Mouse (Mus musculus) 3134 (cell line): ENCODE data around the gene Fat2.

Experiments used
- DNase-seq: peaks from one replicate; pipeline ENCODE4 v3.0.0-alpha.2; 2011; ENCODE audit warnings: low spot score; ENCODE audit not compliant: insufficient read length; ENCODE audit errors: extremely low read depth

The Fat2 gene

GRCm38 (mm10) chr11:55334063-55334462, 2.3 kb downstream of the Fat2 start:
- no peak for DNase-seq

- no peak for DNase-seq
Observed at GRCm38 (mm10) chr11:55329868-55330772, 6.2 kb downstream of the Fat2 start.

- no peak for DNase-seq
Observed at GRCm38 (mm10) chr11:55327558-55328409, 8.6 kb downstream of the Fat2 start.

GRCm38 (mm10) chr11:55327111-55327510, 9.3 kb downstream of the Fat2 start:
- DNase-seq: no peak

- DNase-seq: no peak
Observed at GRCm38 (mm10) chr11:55326211-55326610, 10.2 kb downstream of the Fat2 start.

GRCm38 (mm10) chr11:55323854-55324253, 12.5 kb downstream of the Fat2 start:
- DNase-seq: no peak

GRCm38 (mm10) chr11:55320990-55321389, 15.4 kb downstream of the Fat2 start:
- DNase-seq: no peak

- no peak for DNase-seq
Observed at GRCm38 (mm10) chr11:55315966-55316365, 20.4 kb downstream of the Fat2 start.

GRCm38 (mm10) chr11:55314704-55315047, 21.7 kb downstream of the Fat2 start:
- DNase-seq: no peak

GRCm38 (mm10) chr11:55313768-55314703, 22.3 kb downstream of the Fat2 start:
- DNase-seq: no peak

GRCm38 (mm10) chr11:55302350-55302749, 34.0 kb downstream of the Fat2 start:
- peak; percentile 40 for DNase-seq

- DNase-seq: no peak
Observed at GRCm38 (mm10) chr11:55293179-55293578, 43.2 kb downstream of the Fat2 start.

GRCm38 (mm10) chr11:55291901-55292300, 44.5 kb downstream of the Fat2 start:
- DNase-seq: no peak

- peak; percentile 50 for DNase-seq
Observed at GRCm38 (mm10) chr11:55289851-55290391, 46.4 kb downstream of the Fat2 start.

GRCm38 (mm10) chr11:55274756-55275155, 61.6 kb downstream of the Fat2 start:
- peak; percentile 82 for DNase-seq

- no peak for DNase-seq
Observed at GRCm38 (mm10) chr11:55268580-55268979, 67.8 kb downstream of the Fat2 start.

GRCm38 (mm10) chr11:55265647-55266046, 70.7 kb downstream of the Fat2 start:
- no peak for DNase-seq

- DNase-seq: no peak
Observed at GRCm38 (mm10) chr11:55264318-55264717, 72.0 kb downstream of the Fat2 start.

GRCm38 (mm10) chr11:55262000-55262399, 74.4 kb downstream of the Fat2 start:
- DNase-seq: peak; percentile 45

GRCm38 (mm10) chr11:55261105-55261504, 75.3 kb downstream of the Fat2 start:
- no peak for DNase-seq
